Mouse (Mus musculus) heart, postnatal 0 days (tissue): ENCODE data around the gene Spaca4.

ENCODE experiments used
- CTCF ChIP-seq: IDR thresholded peaks from 2 replicates; pipeline ENCODE4 v1.5.1; 2016; ENCODE audit warnings: antibody characterized with exemption, control low read depth, low read depth
- EP300 ChIP-seq: IDR thresholded peaks from 2 replicates; pipeline ENCODE4 v1.6.1; 2016; ENCODE audit warnings: antibody characterized with exemption, low read depth

DNA sequence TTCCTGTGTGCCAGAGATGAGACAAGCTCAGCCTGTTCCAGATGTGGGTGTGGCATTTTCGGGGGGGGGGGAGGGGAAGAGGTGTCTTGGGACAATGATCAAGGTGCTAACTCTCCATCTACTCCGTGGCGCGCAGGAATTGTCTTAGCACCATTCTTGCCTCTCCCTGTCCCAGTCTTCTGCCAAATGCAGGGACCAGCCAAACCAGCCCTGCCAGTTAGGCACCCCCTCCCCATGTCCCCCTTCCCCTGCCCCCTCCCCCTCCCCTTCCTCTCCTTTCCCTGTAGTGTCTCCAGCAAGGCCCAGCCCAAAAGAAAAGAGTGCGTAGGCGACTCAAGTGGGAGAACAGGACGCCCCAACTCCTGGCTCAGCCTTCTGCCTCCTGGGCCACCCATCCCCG lies 41.2 kb upstream of the Spaca4 start:
- TF ChIP-seq CTCF (no peak), EP300 (no peak)
